Mouse (Mus musculus): Measurements from ENCODE around the gene Fam234b. TPM values are rescaled to one million over a fixed set of nuclear protein-coding genes. Genes with fewer than 3 reads are reported as not detected.

The Fam234b gene
- total and polyA plus RNA-seq, 2 experiments from 2014 or later: 90.5 to 114 TPM

- Histone ChIP-seq H3K36me3 (ENCODE audit: insufficient read depth, low read length) (no peaks in the 10 kb centered on the region), H3K27me3 (ENCODE audit: insufficient read depth, low read length) (no peaks in the 10 kb centered on the region), H3K9ac (replicated peaks; ENCODE audit: low read length, poor library complexity, severe bottlenecking) (no peak overlapping the region), H3K9me3 (ENCODE audit: low read length) (no peaks in the 10 kb centered on the region), H3K4me3 (ENCODE audit: low read depth, low read length) (no peak overlapping the region), H3K4me1 (ENCODE audit: insufficient read depth, low read length) (peaks cover 7% of the 10 kb centered on the region; the same call in 1 of the 2 replicates), H3K27ac (ENCODE audit: low read depth, low read length) (no peak overlapping the region), H3K4me2 (ENCODE audit: low read depth, low read length, poor library complexity, severe bottlenecking) (no peak overlapping the region)
- ATAC-seq (ENCODE audit: low FRiP score): no peak
- no peak for DNase-seq (ENCODE audit: low spot score)
- WGBS: 93% methylated on average over 6 of the region's 6 CpGs
- peak; percentile 38 for TF ChIP-seq CTCF (IDR thresholded peaks at IDR 0.05)
Observed at GRCm38 (mm10) chr6:135202668-135203067, 4.9 kb downstream of the Fam234b start.

- Histone ChIP-seq H3K9ac (replicated peaks; ENCODE audit: low read length, poor library complexity, severe bottlenecking) (no peak overlapping the region), H3K4me1 (ENCODE audit: insufficient read depth, low read length) (peaks cover 7% of the 10 kb centered on the region; the same call in 1 of the 2 replicates), H3K27ac (ENCODE audit: low read depth, low read length) (peak overlapping the region; percentile 62; the same call in 1 of the 2 replicates), H3K9me3 (ENCODE audit: low read length) (no peaks in the 10 kb centered on the region), H3K4me2 (ENCODE audit: low read depth, low read length, poor library complexity, severe bottlenecking) (no peak overlapping the region), H3K27me3 (ENCODE audit: insufficient read depth, low read length) (no peaks in the 10 kb centered on the region), H3K36me3 (ENCODE audit: insufficient read depth, low read length) (no peaks in the 10 kb centered on the region), H3K4me3 (ENCODE audit: low read depth, low read length) (no peak overlapping the region)
- DNase-seq (ENCODE audit: low spot score) (peak; percentile 70), ATAC-seq (ENCODE audit: low FRiP score) (peak; percentile 69)
- 59% methylated on average over 6 of the region's 6 CpGs for WGBS
- no peak for TF ChIP-seq CTCF (IDR thresholded peaks at IDR 0.05)
Observed at GRCm38 (mm10) chr6:135203737-135204136, 6.0 kb downstream of the Fam234b start.

DNA sequence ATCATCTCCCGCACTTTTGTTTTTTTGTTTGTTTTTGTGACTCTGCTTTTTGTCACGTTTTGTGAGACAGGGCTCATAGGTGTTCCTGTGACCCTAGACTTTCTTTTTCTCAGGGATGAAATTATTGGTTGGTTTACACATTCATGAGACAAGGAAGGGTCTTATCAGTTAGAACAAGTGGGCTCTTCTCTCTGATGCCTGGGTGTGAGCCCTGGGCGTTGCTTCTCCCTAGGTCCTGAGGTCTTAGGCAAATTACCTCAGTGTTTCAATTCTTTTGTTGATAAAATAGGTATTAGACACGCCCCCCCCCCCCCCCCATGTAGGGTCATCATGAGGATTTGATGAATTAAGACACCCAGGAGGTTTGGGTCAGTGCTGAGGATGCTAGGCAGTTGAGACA, 7.1 kb downstream of the Fam234b start:
- ATAC-seq (ENCODE audit: low FRiP score) (no peak), DNase-seq (ENCODE audit: low spot score) (no peak)
- Histone ChIP-seq H3K9ac (replicated peaks; ENCODE audit: low read length, poor library complexity, severe bottlenecking) (no peak overlapping the region), H3K27me3 (ENCODE audit: insufficient read depth, low read length) (no peaks in the 10 kb centered on the region), H3K4me3 (ENCODE audit: low read depth, low read length) (no peak overlapping the region), H3K9me3 (ENCODE audit: low read length) (no peaks in the 10 kb centered on the region), H3K4me1 (ENCODE audit: insufficient read depth, low read length) (no peaks in the 10 kb centered on the region), H3K36me3 (ENCODE audit: insufficient read depth, low read length) (no peaks in the 10 kb centered on the region; the same call in 1 of the 2 replicates), H3K4me2 (ENCODE audit: low read depth, low read length, poor library complexity, severe bottlenecking) (no peak overlapping the region), H3K27ac (ENCODE audit: low read depth, low read length) (peak overlapping the region; percentile 62; the same call in 1 of the 2 replicates)
- TF ChIP-seq CTCF (IDR thresholded peaks at IDR 0.05): no peak
- WGBS: 60% methylated on average over 4 of the region's 4 CpGs

- Histone ChIP-seq H3K27ac (ENCODE audit: low read depth, low read length) (no peak overlapping the region), H3K4me3 (ENCODE audit: low read depth, low read length) (no peak overlapping the region), H3K4me2 (ENCODE audit: low read depth, low read length, poor library complexity, severe bottlenecking) (no peak overlapping the region), H3K4me1 (ENCODE audit: insufficient read depth, low read length) (no peaks in the 10 kb centered on the region), H3K27me3 (ENCODE audit: insufficient read depth, low read length) (no peaks in the 10 kb centered on the region), H3K36me3 (ENCODE audit: insufficient read depth, low read length) (no peaks in the 10 kb centered on the region; the same call in 1 of the 2 replicates), H3K9ac (replicated peaks; ENCODE audit: low read length, poor library complexity, severe bottlenecking) (no peak overlapping the region), H3K9me3 (ENCODE audit: low read length) (no peaks in the 10 kb centered on the region)
- ATAC-seq (ENCODE audit: low FRiP score) (no peak), DNase-seq (ENCODE audit: low spot score) (no peak)
- 96% methylated on average over 4 of the region's 4 CpGs for WGBS
- no peak for TF ChIP-seq CTCF (IDR thresholded peaks at IDR 0.05)
Observed at GRCm38 (mm10) chr6:135205802-135206201, 8.0 kb downstream of the Fam234b start.

DNA sequence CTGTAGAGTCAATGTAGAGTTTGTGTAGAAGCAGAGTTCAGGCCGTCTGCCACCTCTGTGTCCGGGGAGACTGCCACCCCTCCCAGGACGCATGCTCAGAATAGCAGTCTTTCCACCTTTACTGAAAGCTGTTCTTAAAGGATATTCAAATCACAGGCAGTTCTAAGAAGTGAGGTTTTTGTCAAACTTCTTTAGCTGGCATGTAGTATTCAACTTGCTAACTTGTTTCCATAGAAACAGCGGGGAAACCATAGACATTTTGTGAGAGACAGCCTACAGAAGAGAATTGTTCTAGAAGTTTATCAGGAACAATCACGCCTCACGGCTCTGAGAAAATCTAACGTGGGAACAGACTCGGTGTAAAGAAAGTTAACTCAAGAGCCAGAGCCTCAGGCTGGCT, 9.1 kb downstream of the Fam234b start:
- no peak for TF ChIP-seq CTCF (IDR thresholded peaks at IDR 0.05)
- 25% methylated on average over 8 of the region's 8 CpGs for WGBS
- no peak overlapping the region for H3K4me2 ChIP-seq (ENCODE audit: low read depth, low read length, poor library complexity, severe bottlenecking)
- DNase-seq (ENCODE audit: low spot score): peak; percentile 42
- H3K9me3 ChIP-seq (ENCODE audit: low read length): no peaks in the 10 kb centered on the region
- H3K27me3 ChIP-seq (ENCODE audit: insufficient read depth, low read length): no peaks in the 10 kb centered on the region
- peak overlapping the region; percentile 39; the same call in 1 of the 2 replicates for H3K27ac ChIP-seq (ENCODE audit: low read depth, low read length)
- H3K9ac ChIP-seq (replicated peaks; ENCODE audit: low read length, poor library complexity, severe bottlenecking): no peak overlapping the region
- no peaks in the 10 kb centered on the region for H3K4me1 ChIP-seq (ENCODE audit: insufficient read depth, low read length)
- ATAC-seq (ENCODE audit: low FRiP score): no peak
- H3K36me3 ChIP-seq (ENCODE audit: insufficient read depth, low read length): peaks cover 5% of the 10 kb centered on the region; the same call in 1 of the 2 replicates
- no peak overlapping the region for H3K4me3 ChIP-seq (ENCODE audit: low read depth, low read length)

- no peak overlapping the region for H3K9ac ChIP-seq (replicated peaks; ENCODE audit: low read length, poor library complexity, severe bottlenecking)
- H3K4me3 ChIP-seq (ENCODE audit: low read depth, low read length): no peak overlapping the region
- WGBS: 67% methylated on average over 7 of the region's 7 CpGs
- H3K9me3 ChIP-seq (ENCODE audit: low read length): no peaks in the 10 kb centered on the region
- H3K36me3 ChIP-seq (ENCODE audit: insufficient read depth, low read length): peaks cover 19% of the 10 kb centered on the region
- no peaks in the 10 kb centered on the region for H3K4me1 ChIP-seq (ENCODE audit: insufficient read depth, low read length)
- no peak overlapping the region for H3K27ac ChIP-seq (ENCODE audit: low read depth, low read length)
- DNase-seq (ENCODE audit: low spot score) (no peak), ATAC-seq (ENCODE audit: low FRiP score) (no peak)
- H3K4me2 ChIP-seq (ENCODE audit: low read depth, low read length, poor library complexity, severe bottlenecking): no peak overlapping the region
- no peaks in the 10 kb centered on the region for H3K27me3 ChIP-seq (ENCODE audit: insufficient read depth, low read length)
- TF ChIP-seq CTCF (IDR thresholded peaks at IDR 0.05): no peak
Observed at GRCm38 (mm10) chr6:135211169-135211568, 13.4 kb downstream of the Fam234b start.
